Mouse (Mus musculus): ENCODE data around the gene Trim63.

- TF ChIP-seq CTCF (IDR thresholded peaks at IDR 0.05; ENCODE audit: extremely low read depth, insufficient read length, insufficient replicate concordance, low read depth, low read length) (no peak), POLR2A (IDR thresholded peaks at IDR 0.05; ENCODE audit: low read depth, low read length) (peak; percentile 20; the same call in 1 of the 2 replicates)
Measured at GRCm38 (mm10) chr4:134355841-134356452, 41.0 kb downstream of the Trim63 start.

All from small intestine, adult 2 months (tissue).